Mouse (Mus musculus) ovary, adult 18-20 months (tissue): ENCODE data around the gene Rnf141.

Experiments
- DNase-seq: peaks from one replicate; pipeline ENCODE4 v3.0.0; 2022; ENCODE audit warnings: low spot score, mixed read lengths

Gene Rnf141

GRCm38 (mm10) chr7:110833024-110833423 lies 11.2 kb downstream of the Rnf141 start:
- DNase-seq = no peak

GRCm38 (mm10) chr7:110823995-110824953 lies 20.0 kb downstream of the Rnf141 start:
- no peak for DNase-seq

- DNase-seq = no peak
Measured at GRCm38 (mm10) chr7:110823593-110823992, 20.7 kb downstream of the Rnf141 start.

GRCm38 (mm10) chr7:110823076-110823475 lies 21.2 kb downstream of the Rnf141 start:
- DNase-seq = no peak

- DNase-seq = no peak
Measured at GRCm38 (mm10) chr7:110822055-110822454, 22.2 kb downstream of the Rnf141 start.

- peak; percentile 38 for DNase-seq
Measured at GRCm38 (mm10) chr7:110821653-110822052, 22.6 kb downstream of the Rnf141 start.

- DNase-seq = peak; percentile 66
Measured at GRCm38 (mm10) chr7:110821068-110821467, 23.2 kb downstream of the Rnf141 start.

GRCm38 (mm10) chr7:110818787-110819350 lies 25.4 kb downstream of the Rnf141 start:
- peak; percentile 33 for DNase-seq

GRCm38 (mm10) chr7:110818206-110818605 lies 26.1 kb downstream of the Rnf141 start:
- peak; percentile 33 for DNase-seq

- DNase-seq = no peak
Measured at GRCm38 (mm10) chr7:110816037-110816436, 28.2 kb downstream of the Rnf141 start.

- no peak for DNase-seq
Measured at GRCm38 (mm10) chr7:110813983-110814382, 30.3 kb downstream of the Rnf141 start.

GRCm38 (mm10) chr7:110811529-110811928 lies 32.7 kb downstream of the Rnf141 start:
- no peak for DNase-seq

- DNase-seq = no peak
Measured at GRCm38 (mm10) chr7:110810995-110811394, 33.3 kb downstream of the Rnf141 start.

GRCm38 (mm10) chr7:110809585-110810557 lies 34.4 kb downstream of the Rnf141 start:
- DNase-seq = no peak

GRCm38 (mm10) chr7:110808962-110809361 lies 35.3 kb downstream of the Rnf141 start:
- no peak for DNase-seq

GRCm38 (mm10) chr7:110807460-110808030 lies 36.7 kb downstream of the Rnf141 start:
- DNase-seq = no peak

- no peak for DNase-seq
Measured at GRCm38 (mm10) chr7:110804266-110804665, 40.0 kb downstream of the Rnf141 start.

- no peak for DNase-seq
Measured at GRCm38 (mm10) chr7:110803131-110803530, 41.1 kb downstream of the Rnf141 start.

GRCm38 (mm10) chr7:110801028-110801427 lies 43.2 kb downstream of the Rnf141 start:
- peak; percentile 31 for DNase-seq

GRCm38 (mm10) chr7:110797722-110798409 lies 46.4 kb downstream of the Rnf141 start:
- DNase-seq = no peak
